ENCODE assay signal across 14 mouse cellular contexts in genomic region chr13:60619723-60620122, GRCm38 (mm10). TPM values are rescaled to one million over a fixed set of nuclear protein-coding genes. Genes with fewer than 3 reads are reported as not detected.
A peak's percentile ranks its signal among the peaks of the same experiment; 100 is the strongest.
DNase-seq lines count a peak whose midpoint lies in the region; ATAC-seq and TF ChIP-seq lines count a peak whose summit lies in the region.
"Had no signal": no experiment of that assay in that cellular context is flagged by ENCODE, and none has a peak within 500 bp of the region (broad histone marks: within the 10 kb centered on the region; RNA-seq: fewer than 3 reads in every experiment).

No protein-coding gene starts in this region.

- no peak overlapping the region for H3K4me3 ChIP-seq in heart, embryonic 11.5 days (ENCODE audit: low read depth, low read length)
- peak overlapping the region; percentile 56 for H3K4me3 ChIP-seq in megakaryocyte, embryonic 14.5 days (replicated peaks)
- H3K4me3 ChIP-seq in stomach, postnatal 0 days (ENCODE audit: low read depth, low read length): no peak overlapping the region
- H3K4me3 ChIP-seq: erythroblast, embryonic 14.5 days; kidney, embryonic 15.5 days; midbrain, embryonic 15.5 days had no signal

- intact Hi-C loops in heart, postnatal 36 days (cut with DNase I): no loop called here

- no peak overlapping the region for H3K9ac ChIP-seq in heart, embryonic 11.5 days (ENCODE audit: low read depth, low read length)
- no peak overlapping the region for H3K9ac ChIP-seq in stomach, postnatal 0 days (ENCODE audit: low read length)
- H3K9ac ChIP-seq: kidney, embryonic 15.5 days; lung, embryonic 14.5 days; midbrain, embryonic 15.5 days had no signal

- TF ChIP-seq CTCF in stomach, postnatal 0 days (IDR thresholded peaks at IDR 0.05; ENCODE audit: low read depth): no peak

- 16% methylated on average over 6 of the region's 6 CpGs for whole genome bisulfite sequencing in heart, embryonic 11.5 days (ENCODE audit: insufficient replicate concordance)
- 47% methylated on average over 6 of the region's 6 CpGs for WGBS in stomach, postnatal 0 days

- no peak overlapping the region for H3K27ac ChIP-seq in heart, embryonic 11.5 days (ENCODE audit: low read depth, low read length)
- H3K27ac ChIP-seq in stomach, postnatal 0 days (replicated peaks): no peak overlapping the region
- H3K27ac ChIP-seq: kidney, embryonic 15.5 days; midbrain, embryonic 15.5 days had no signal

- H3K36me3 ChIP-seq in heart, embryonic 11.5 days (ENCODE audit: control insufficient read depth, insufficient read depth, low read length): no peaks in the 10 kb centered on the region
- peaks cover 36% of the 10 kb centered on the region for H3K36me3 ChIP-seq in megakaryocyte, embryonic 14.5 days (replicated peaks; ENCODE audit: low read length)
- H3K36me3 ChIP-seq in stomach, postnatal 0 days (ENCODE audit: control insufficient read depth, insufficient read depth, low read length): no peaks in the 10 kb centered on the region
- H3K36me3 ChIP-seq: kidney, embryonic 15.5 days; midbrain, embryonic 15.5 days had no signal

- ATAC-seq in heart, embryonic 11.5 days (replicated peaks; ENCODE audit: insufficient number of reproducible peaks, low FRiP score, low TSS enrichment): peak; percentile 68
- ATAC-seq in megakaryocyte, adult 5-6 weeks (ENCODE audit: poor library complexity, severe bottlenecking): no peak
- peak; percentile 15; the same call in 1 of the 2 replicates for ATAC-seq in stomach, postnatal 0 days (ENCODE audit: low FRiP score, low TSS enrichment)
- ATAC-seq: activated CD4-positive, CD25-positive, alpha-beta regulatory T cell, adult 4 months; CD4-positive, CD25-positive, alpha-beta regulatory T cell, adult 4 months had no signal

- H3K27me3 ChIP-seq in heart, embryonic 11.5 days (ENCODE audit: control insufficient read depth, insufficient read depth, low read length): no peaks in the 10 kb centered on the region
- no peaks in the 10 kb centered on the region for H3K27me3 ChIP-seq in megakaryocyte, embryonic 14.5 days (replicated peaks)
- no peaks in the 10 kb centered on the region for H3K27me3 ChIP-seq in stomach, postnatal 0 days (ENCODE audit: control insufficient read depth, insufficient read depth, low read length)
- H3K27me3 ChIP-seq: kidney, embryonic 15.5 days; midbrain, embryonic 15.5 days had no signal

- no peak for DNase-seq in heart, postnatal 36 days
- peak; percentile 34 for DNase-seq in liver
- no peak for DNase-seq in stomach, postnatal 0 days (ENCODE audit: low spot score)
- DNase-seq in embryo, embryonic 10 days (ENCODE audit: low spot score): no peak
- DNase-seq: cerebellum, adult 9-10 months; lung, embryonic 14.5 days had no signal

- H3K9me3 ChIP-seq in heart, embryonic 11.5 days (replicated peaks; ENCODE audit: control insufficient read depth, low read length): no peaks in the 10 kb centered on the region
- 0 out of 2 replicates have a peak, but pooled peaks cover 5% of the 10 kb centered on the region for H3K9me3 ChIP-seq in megakaryocyte, embryonic 14.5 days
- H3K9me3 ChIP-seq in stomach, postnatal 0 days (ENCODE audit: control insufficient read depth, low read length): no peaks in the 10 kb centered on the region
- H3K9me3 ChIP-seq: kidney, embryonic 15.5 days; midbrain, embryonic 15.5 days had no signal

- no peak for TF ChIP-seq EP300 in stomach, postnatal 0 days (optimal IDR thresholded peaks at IDR 0.05)

- no peak overlapping the region for H3K4me2 ChIP-seq in heart, embryonic 11.5 days
- H3K4me2 ChIP-seq in stomach, postnatal 0 days (replicated peaks; ENCODE audit: low read depth): no peak overlapping the region
- H3K4me2 ChIP-seq: kidney, embryonic 15.5 days; lung, embryonic 14.5 days; midbrain, embryonic 15.5 days had no signal

- peaks cover 36% of the 10 kb centered on the region for H3K4me1 ChIP-seq in heart, embryonic 11.5 days (ENCODE audit: control insufficient read depth, insufficient read depth, low read length)
- peaks cover 36% of the 10 kb centered on the region for H3K4me1 ChIP-seq in megakaryocyte, embryonic 14.5 days
- H3K4me1 ChIP-seq in stomach, postnatal 0 days (replicated peaks; ENCODE audit: control insufficient read depth, insufficient read depth): no peaks in the 10 kb centered on the region

RNA-seq across cellular contexts. Expression of gene Dapk1, which starts 18.0 kb away (rescaled TPM):
- polyA plus RNA-seq in heart, embryonic 11.5 days (2014; fragmentation: Nextera tagmentation; extraction: Ambion mirVana): 9.2 and 9.8 TPM in 2 replicates
- 10 to 100 TPM; 22.2 to 35.8 TPM for total RNA-seq in heart, postnatal 36 days (2021)
- polyA plus RNA-seq in megakaryocyte, embryonic 14.5 days (2012; ENCODE audit: insufficient read depth, low replicate concordance): 7.4 and 13.9 TPM in 2 replicates
- total RNA-seq in megakaryocyte, adult 5-6 weeks (2015): 5.7 and 6.2 TPM in 2 replicates
- total RNA-seq in megakaryocyte, adult 5-6 weeks (2017): 3.7 and 5.2 TPM in 2 replicates
- 4.8 and 5.4 TPM in 2 replicates for polyA plus RNA-seq in stomach, postnatal 0 days (2015; fragmentation: Nextera tagmentation; extraction: Ambion mirVana)
